Mouse (Mus musculus) limb, embryonic 13.5 days (tissue): ENCODE data around the gene Orc1. TPM values are rescaled to one million over a fixed set of nuclear protein-coding genes. Genes with fewer than 3 reads are reported as not detected.

Experiments
- ATAC-seq: fragments of 200-750 bp; cut with Nextera tagmentation; 2 replicates; pipeline ENCODE4 v1.8.0; 2017; ENCODE audit warnings: low read depth, moderate number of reproducible peaks, moderate TSS enrichment; ENCODE audit not compliant: low FRiP score
- H3K27ac ChIP-seq: fragments of 300-500 bp; sonication (generic); 2 replicates; pipeline ENCODE4 v1.5.1; 2015; ENCODE audit warnings: inconsistent platforms, mild to moderate bottlenecking, moderate library complexity
- H3K27me3 ChIP-seq: fragments of 300-500 bp; sonication (generic); 2 replicates; pipeline ENCODE4 v1.6.1; 2015; ENCODE audit warnings: mild to moderate bottlenecking, inconsistent platforms
- H3K36me3 ChIP-seq: fragments of 300-500 bp; sonication (generic); 2 replicates; pipeline ENCODE4 v1.6.1; 2015; ENCODE audit warnings: inconsistent platforms, mild to moderate bottlenecking, moderate library complexity
- H3K4me1 ChIP-seq: fragments of 300-500 bp; sonication (generic); 2 replicates; pipeline ENCODE4 v1.6.1; 2015; ENCODE audit warnings: inconsistent platforms
- H3K4me2 ChIP-seq: fragments of 300-500 bp; sonication (generic); replicated peaks from 2 replicates; pipeline ENCODE4 v1.6.1; 2015; ENCODE audit warnings: inconsistent platforms, mild to moderate bottlenecking, moderate library complexity
- H3K4me3 ChIP-seq: fragments of 300-500 bp; sonication (generic); 2 replicates; pipeline ENCODE4 v1.5.1; 2015; ENCODE audit warnings: moderate library complexity, mild to moderate bottlenecking, inconsistent platforms
- H3K9ac ChIP-seq: fragments of 300-500 bp; sonication (generic); 2 replicates; pipeline ENCODE4 v1.6.1; 2015; ENCODE audit warnings: mild to moderate bottlenecking, inconsistent platforms
- H3K9me3 ChIP-seq: fragments of 300-500 bp; sonication (generic); 2 replicates; pipeline ENCODE4 v1.6.1; 2016; ENCODE audit warnings: inconsistent platforms
- WGBS: fragments of 180-500 bp; shearing (Covaris S2); methylation state at CpG from one replicate; pipeline ENCODE4 v1.1.7; 2015; 5-methylcytosine and 5-hydroxymethylcytosine counted together
- polyA plus RNA-seq: library from polyadenylated mRNA; unstranded; fragments of >200 nt; fragmentation: Nextera tagmentation; extraction: Ambion mirVana; gene quantifications from 2 replicates; pipeline ENCODE4 v1.2.1, GENCODE M21; 2015

Orc1 gene
- polyA plus RNA-seq, result 11.7 and 12.2 TPM in 2 replicates

GRCm38 (mm10) chr4:108578840-108579742 lies at the start of gene Orc1, which contains the start of gene Prpf38a:
Gene Orc1, plus strand, starts transcription at chr4:108579423.
Gene Prpf38a, minus strand, starts transcription at chr4:108579336.
- peaks cover 28% of the 10 kb centered on the region for H3K4me1 ChIP-seq
- peak; percentile 99 for ATAC-seq
- no peaks in the 10 kb centered on the region for H3K9me3 ChIP-seq
- H3K4me2 ChIP-seq, result peak within 1 kb of the TSS; percentile 80
- H3K27me3 ChIP-seq, result no peaks in the 10 kb centered on the region
- H3K4me3 ChIP-seq, result peak within 1 kb of the TSS; percentile 80
- under 1% methylated on average over 64 of the region's 64 CpGs for WGBS
- H3K36me3 ChIP-seq, result peaks cover 15% of the 10 kb centered on the region
- H3K9ac ChIP-seq, result peak within 1 kb of the TSS; percentile 80
- peak within 1 kb of the TSS; percentile 74 for H3K27ac ChIP-seq

GRCm38 (mm10) chr4:108539701-108540100 lies 39.5 kb upstream of the Orc1 start:
- H3K27me3 ChIP-seq, result no peaks in the 10 kb centered on the region
- no peak overlapping the region for H3K27ac ChIP-seq
- peaks cover 24% of the 10 kb centered on the region for H3K36me3 ChIP-seq
- H3K9me3 ChIP-seq, result no peaks in the 10 kb centered on the region
- WGBS, result 65% methylated on average over 2 of the region's 2 CpGs
- no peak for ATAC-seq
- H3K4me1 ChIP-seq, result no peaks in the 10 kb centered on the region
- no peak overlapping the region for H3K9ac ChIP-seq
- no peak overlapping the region for H3K4me2 ChIP-seq
- H3K4me3 ChIP-seq, result no peak overlapping the region

GRCm38 (mm10) chr4:108565026-108565425 lies 14.2 kb upstream of the Orc1 start:
- WGBS, result 79% methylated on average over 1 of the region's 1 CpGs
- no peak overlapping the region for H3K4me3 ChIP-seq
- H3K36me3 ChIP-seq, result peaks cover 86% of the 10 kb centered on the region

DNA sequence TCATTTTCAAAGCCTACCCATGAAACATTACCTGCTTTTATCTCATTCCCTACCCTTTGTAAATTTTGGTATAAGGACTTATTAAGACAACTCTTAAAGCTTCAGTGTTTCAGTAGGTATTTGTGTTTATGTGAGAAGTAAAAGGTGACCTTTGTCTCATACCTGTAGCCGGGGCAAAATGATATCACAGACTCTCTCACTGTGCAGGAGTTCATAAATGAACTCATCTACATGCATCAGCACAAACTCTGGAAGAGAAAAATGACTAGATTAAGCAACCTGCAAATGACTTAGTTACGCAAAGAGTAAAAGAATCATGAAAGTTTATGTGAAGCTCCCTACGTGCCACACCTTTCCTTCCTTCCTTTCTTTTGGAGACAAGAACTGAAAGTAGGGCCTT lies 6.6 kb upstream of the Orc1 start:
- no peaks in the 10 kb centered on the region for H3K9me3 ChIP-seq
- no peak for ATAC-seq
- no peak overlapping the region for H3K4me2 ChIP-seq
- WGBS, result 94% methylated on average over 3 of the region's 3 CpGs
- H3K4me1 ChIP-seq, result peaks cover 6% of the 10 kb centered on the region
- H3K4me3 ChIP-seq, result no peak overlapping the region
- peaks cover 62% of the 10 kb centered on the region for H3K36me3 ChIP-seq
- no peak overlapping the region for H3K9ac ChIP-seq
- no peaks in the 10 kb centered on the region for H3K27me3 ChIP-seq
- H3K27ac ChIP-seq, result no peak overlapping the region

More at GRCm38 (mm10) chr4:108565026-108565425, 14.2 kb upstream of the Orc1 start:
- Histone ChIP-seq H3K27ac (no peak overlapping the region), H3K4me1 (no peaks in the 10 kb centered on the region), H3K9me3 (no peaks in the 10 kb centered on the region), H3K9ac (no peak overlapping the region), H3K27me3 (no peaks in the 10 kb centered on the region), H3K4me2 (no peak overlapping the region)
- no peak for ATAC-seq

GRCm38 (mm10) chr4:108579743-108580411 lies 654 bp downstream of the Orc1 start:
- under 1% methylated on average over 16 of the region's 16 CpGs for WGBS
- peaks cover 28% of the 10 kb centered on the region for H3K4me1 ChIP-seq
- H3K4me3 ChIP-seq, result peak overlapping the region; percentile 80
- peak overlapping the region; percentile 74 for H3K27ac ChIP-seq
- H3K27me3 ChIP-seq, result no peaks in the 10 kb centered on the region
- peaks cover 9% of the 10 kb centered on the region for H3K36me3 ChIP-seq
- H3K4me2 ChIP-seq, result peak overlapping the region; percentile 80
- no peak for ATAC-seq
- peak overlapping the region; percentile 80 for H3K9ac ChIP-seq
- H3K9me3 ChIP-seq, result no peaks in the 10 kb centered on the region

DNA sequence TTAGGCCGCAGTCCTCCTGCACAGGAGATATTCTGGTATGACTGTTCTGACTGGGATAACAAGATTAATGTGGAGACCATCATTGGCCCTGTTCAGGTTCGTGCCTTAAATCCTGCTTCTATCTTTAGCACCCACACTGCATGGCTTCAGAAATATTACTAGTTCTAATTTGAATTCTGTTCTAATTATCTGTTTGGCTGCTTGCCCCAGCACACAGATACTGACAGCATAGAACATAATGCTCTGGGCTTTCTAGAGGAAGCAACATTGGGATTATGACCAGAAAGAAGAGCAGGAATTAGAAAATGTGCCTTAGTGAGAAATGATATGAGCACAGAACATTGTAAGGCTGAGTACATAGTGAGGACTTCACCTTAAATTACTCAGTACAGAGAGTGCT lies 14.2 kb downstream of the Orc1 start:
- no peak overlapping the region for H3K9ac ChIP-seq
- H3K9me3 ChIP-seq, result no peaks in the 10 kb centered on the region
- no peak overlapping the region for H3K4me3 ChIP-seq
- no peaks in the 10 kb centered on the region for H3K27me3 ChIP-seq
- 97% methylated on average over 2 of the region's 2 CpGs for WGBS
- H3K4me1 ChIP-seq, result no peaks in the 10 kb centered on the region
- H3K27ac ChIP-seq, result no peak overlapping the region
- no peak for ATAC-seq
- peaks cover 13% of the 10 kb centered on the region for H3K36me3 ChIP-seq
- no peak overlapping the region for H3K4me2 ChIP-seq

DNA sequence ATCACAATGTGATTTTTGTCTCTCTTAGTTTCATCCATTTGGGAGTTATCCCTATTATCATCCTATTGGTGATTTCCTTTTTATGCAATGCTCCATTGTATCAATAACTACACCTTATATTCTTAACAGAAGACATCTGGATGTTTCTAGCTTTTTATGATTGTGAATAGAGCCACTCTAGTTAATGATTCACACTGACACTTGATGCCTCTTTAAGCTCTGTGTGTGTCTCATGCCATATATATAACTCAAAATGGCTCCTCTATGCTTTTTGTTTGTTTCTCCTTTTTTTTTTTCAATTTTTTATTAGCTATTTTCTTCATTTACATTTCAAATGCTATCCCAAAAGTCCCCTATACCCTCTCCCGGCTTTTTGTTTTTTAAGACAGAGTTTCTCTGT lies 16.6 kb downstream of the Orc1 start:
- no peaks in the 10 kb centered on the region for H3K27me3 ChIP-seq
- no peak overlapping the region for H3K4me3 ChIP-seq
- no peaks in the 10 kb centered on the region for H3K9me3 ChIP-seq
- H3K9ac ChIP-seq, result no peak overlapping the region
- H3K36me3 ChIP-seq, result peaks cover 29% of the 10 kb centered on the region
- no peaks in the 10 kb centered on the region for H3K4me1 ChIP-seq
- no peak overlapping the region for H3K27ac ChIP-seq
- no peak overlapping the region for H3K4me2 ChIP-seq
- ATAC-seq, result no peak
- 81% methylated on average over 1 of the region's 1 CpGs for WGBS

DNA sequence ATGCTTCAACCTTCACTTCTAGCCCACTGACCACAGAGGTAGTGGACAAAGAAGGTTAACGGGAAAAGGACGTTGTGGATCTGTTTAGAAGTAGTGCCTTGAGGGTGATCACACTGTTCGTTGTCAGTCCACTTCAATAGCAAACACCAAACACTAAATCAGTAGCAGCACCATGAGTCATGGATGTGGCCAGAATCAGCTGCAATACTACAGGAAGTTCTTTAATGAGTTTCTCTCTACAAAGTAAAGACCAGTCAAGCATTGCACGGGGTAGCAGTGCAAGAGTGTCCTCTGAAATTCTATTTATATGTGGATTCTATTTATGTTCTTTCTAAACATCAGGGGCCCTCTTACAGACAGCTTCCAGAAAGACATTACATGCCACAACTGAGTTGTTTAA lies 19.1 kb downstream of the Orc1 start:
- Histone ChIP-seq H3K9ac (no peak overlapping the region), H3K27ac (no peak overlapping the region), H3K4me3 (no peak overlapping the region), H3K36me3 (peaks cover 43% of the 10 kb centered on the region), H3K27me3 (no peaks in the 10 kb centered on the region), H3K4me1 (no peaks in the 10 kb centered on the region), H3K4me2 (no peak overlapping the region), H3K9me3 (0 out of 2 replicates have a peak, but pooled peaks cover 3% of the 10 kb centered on the region)
- WGBS, result 83% methylated on average over 4 of the region's 4 CpGs
- ATAC-seq, result no peak

GRCm38 (mm10) chr4:108601870-108602269 lies 22.6 kb downstream of the Orc1 start:
- Histone ChIP-seq H3K4me3 (no peak overlapping the region), H3K27ac (no peak overlapping the region), H3K36me3 (peaks cover 72% of the 10 kb centered on the region), H3K4me1 (no peaks in the 10 kb centered on the region), H3K4me2 (no peak overlapping the region), H3K9ac (no peak overlapping the region), H3K27me3 (no peaks in the 10 kb centered on the region), H3K9me3 (0 out of 2 replicates have a peak, but pooled peaks cover 3% of the 10 kb centered on the region)
- 95% methylated on average over 7 of the region's 7 CpGs for WGBS
- no peak for ATAC-seq

DNA sequence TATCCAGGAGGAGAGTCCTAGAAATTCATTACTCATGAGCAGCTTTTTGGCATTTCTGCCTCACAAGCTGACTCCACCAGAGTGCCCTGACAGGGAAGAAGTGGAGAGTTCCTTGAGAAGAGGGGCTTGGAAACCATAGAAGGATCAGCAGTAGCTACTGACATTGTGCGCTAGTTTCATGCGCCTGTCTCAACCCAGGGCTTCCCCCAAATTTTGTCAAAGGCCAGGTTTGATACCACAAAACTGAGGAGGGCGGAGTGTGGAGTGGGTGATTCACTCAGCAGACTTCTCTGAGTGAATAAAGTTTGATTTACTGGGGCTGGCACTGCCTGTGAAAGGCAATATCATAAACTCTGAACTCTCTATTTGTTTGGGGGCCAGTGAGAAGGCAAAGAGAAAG lies 29.4 kb downstream of the Orc1 start:
- Histone ChIP-seq H3K36me3 (peaks cover 48% of the 10 kb centered on the region), H3K4me1 (no peaks in the 10 kb centered on the region), H3K27me3 (no peaks in the 10 kb centered on the region), H3K4me3 (no peak overlapping the region), H3K9me3 (no peaks in the 10 kb centered on the region), H3K9ac (no peak overlapping the region), H3K4me2 (no peak overlapping the region), H3K27ac (no peak overlapping the region)
- ATAC-seq, result no peak
- WGBS, result 90% methylated on average over 3 of the region's 3 CpGs

DNA sequence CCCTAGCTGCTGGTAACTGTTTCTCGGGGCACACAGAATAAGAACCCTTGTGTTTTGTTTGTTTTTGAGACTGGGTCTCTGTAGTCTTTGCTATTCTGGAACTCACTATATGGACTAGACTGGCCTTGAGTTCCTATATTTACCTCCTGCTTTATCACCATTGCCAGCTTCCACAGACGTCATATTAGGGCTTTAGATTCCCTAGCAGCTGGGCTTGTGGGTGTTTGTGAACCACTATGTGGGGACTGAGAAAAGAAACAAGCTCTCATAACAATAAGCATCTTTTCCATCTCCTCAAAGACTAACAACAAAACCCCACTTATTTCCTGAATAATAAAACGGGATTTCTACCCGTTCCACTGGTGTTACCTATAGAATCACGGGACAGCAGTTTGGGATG lies 31.7 kb downstream of the Orc1 start:
- Histone ChIP-seq H3K27ac (no peak overlapping the region), H3K9ac (no peak overlapping the region), H3K36me3 (peaks cover 30% of the 10 kb centered on the region), H3K4me1 (no peaks in the 10 kb centered on the region), H3K9me3 (no peaks in the 10 kb centered on the region), H3K4me3 (no peak overlapping the region), H3K27me3 (no peaks in the 10 kb centered on the region), H3K4me2 (no peak overlapping the region)
- WGBS, result 85% methylated on average over 5 of the region's 5 CpGs
- ATAC-seq, result no peak

GRCm38 (mm10) chr4:108618586-108618985 lies 39.4 kb downstream of the Orc1 start:
- H3K4me2 ChIP-seq, result peak overlapping the region; percentile 86
- 68% methylated on average over 4 of the region's 4 CpGs for WGBS
- H3K9ac ChIP-seq, result peak overlapping the region; percentile 95

More at GRCm38 (mm10) chr4:108618586-108618985, 39.4 kb downstream of the Orc1 start:
- no peak for ATAC-seq
- Histone ChIP-seq H3K9me3 (no peaks in the 10 kb centered on the region), H3K4me3 (peak overlapping the region; percentile 78), H3K4me1 (peaks cover 15% of the 10 kb centered on the region), H3K27ac (peak overlapping the region; percentile 87), H3K36me3 (peaks cover 6% of the 10 kb centered on the region), H3K27me3 (no peaks in the 10 kb centered on the region)
